In the genomic region with DNA sequence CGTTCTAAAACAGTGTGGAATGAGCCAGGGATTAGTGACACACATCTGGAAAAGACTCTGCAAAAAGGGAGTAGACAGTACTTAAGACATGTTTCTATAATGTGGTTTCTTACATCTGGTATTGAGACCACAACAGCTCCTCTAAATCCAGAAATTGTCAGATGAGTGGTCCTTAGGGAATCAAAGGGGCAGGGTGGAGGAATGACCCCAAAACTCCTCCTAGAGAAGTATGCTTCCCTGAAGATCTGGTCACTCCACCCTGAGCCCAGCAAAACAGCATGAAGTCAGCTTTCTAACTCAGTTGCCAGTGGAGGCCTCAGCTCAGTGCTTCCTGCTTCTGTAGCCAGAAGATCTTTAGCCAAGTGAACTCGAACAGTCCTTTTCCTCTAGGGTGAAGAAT, we compare ENCODE assay signal across 10 mouse cellular contexts.
DNase-seq lines count a peak whose midpoint lies in the region; ATAC-seq and TF ChIP-seq lines count a peak whose summit lies in the region.
"Had no signal": no experiment of that assay in that cellular context is flagged by ENCODE, and none has a peak within 500 bp of the region (broad histone marks: within the 10 kb centered on the region; RNA-seq: fewer than 3 reads in every experiment).

No protein-coding gene starts in this region.

- no peak overlapping the region for H3K4me2 ChIP-seq in heart, embryonic 16.5 days (ENCODE audit: low read depth, low read length)
- no peak overlapping the region for H3K4me2 ChIP-seq in lung, embryonic 16.5 days (ENCODE audit: low read depth, low read length)
- H3K4me2 ChIP-seq: hindbrain, embryonic 12.5 days had no signal

- 51% methylated on average over 2 of the region's 2 CpGs for WGBS in heart, embryonic 16.5 days
- 46% methylated on average over 2 of the region's 2 CpGs for WGBS in lung, embryonic 16.5 days

- peak overlapping the region; percentile 21; the same call in 1 of the 2 replicates for H3K27ac ChIP-seq in embryonic fibroblast, embryonic 13.5 days (ENCODE audit: insufficient read depth, low read length)
- H3K27ac ChIP-seq in heart, embryonic 16.5 days (ENCODE audit: low read length) = peak overlapping the region; percentile 1
- H3K27ac ChIP-seq in lung, embryonic 16.5 days (ENCODE audit: low read length) = peak overlapping the region; percentile 32; the same call in 1 of the 2 replicates
- H3K27ac ChIP-seq: hindbrain, embryonic 12.5 days had no signal

- no peak overlapping the region for H3K9ac ChIP-seq in heart, embryonic 16.5 days (ENCODE audit: low read length)
- H3K9ac ChIP-seq in lung, embryonic 16.5 days (ENCODE audit: low read length) = no peak overlapping the region
- H3K9ac ChIP-seq: hindbrain, embryonic 12.5 days had no signal

- TF ChIP-seq CTCF in embryonic fibroblast, embryonic 13.5 days (IDR thresholded peaks at IDR 0.05; ENCODE audit: borderline replicate concordance, insufficient read depth, low read length) = no peak

- no peaks in the 10 kb centered on the region for H3K9me3 ChIP-seq in heart, embryonic 16.5 days (replicated peaks; ENCODE audit: control insufficient read depth, low read length)
- H3K9me3 ChIP-seq in lung, embryonic 16.5 days (ENCODE audit: control insufficient read depth, low read length) = no peaks in the 10 kb centered on the region
- H3K9me3 ChIP-seq: hindbrain, embryonic 12.5 days; megakaryocyte, embryonic 14.5 days had no signal

- H3K36me3 ChIP-seq in heart, embryonic 16.5 days (ENCODE audit: control insufficient read depth, insufficient read depth) = no peaks in the 10 kb centered on the region
- H3K36me3 ChIP-seq in lung, embryonic 16.5 days (ENCODE audit: control insufficient read depth, insufficient read depth, low read length) = no peaks in the 10 kb centered on the region
- H3K36me3 ChIP-seq: hindbrain, embryonic 12.5 days had no signal

- no peaks in the 10 kb centered on the region for H3K27me3 ChIP-seq in heart, embryonic 16.5 days (ENCODE audit: control insufficient read depth, insufficient read depth, low read length)
- no peaks in the 10 kb centered on the region for H3K27me3 ChIP-seq in lung, embryonic 16.5 days (ENCODE audit: control insufficient read depth, insufficient read depth, low read depth, low read length)
- H3K27me3 ChIP-seq: hindbrain, embryonic 12.5 days; megakaryocyte, embryonic 14.5 days had no signal

- H3K4me3 ChIP-seq in embryonic fibroblast, embryonic 13.5 days (ENCODE audit: insufficient read depth, low read length) = no peak overlapping the region
- no peak overlapping the region for H3K4me3 ChIP-seq in heart, embryonic 16.5 days (ENCODE audit: low read length)
- H3K4me3 ChIP-seq in lung, embryonic 16.5 days (ENCODE audit: low read length) = no peak overlapping the region
- H3K4me3 ChIP-seq: hindbrain, embryonic 12.5 days; megakaryocyte, embryonic 14.5 days had no signal

- H3K4me1 ChIP-seq in embryonic fibroblast, embryonic 13.5 days (ENCODE audit: control insufficient read depth, insufficient read depth, low read length) = peaks cover 8% of the 10 kb centered on the region
- H3K4me1 ChIP-seq in heart, embryonic 16.5 days (ENCODE audit: control insufficient read depth, insufficient read depth, low read length) = peaks cover 8% of the 10 kb centered on the region
- no peaks in the 10 kb centered on the region; the same call in 1 of the 2 replicates for H3K4me1 ChIP-seq in lung, embryonic 16.5 days (replicated peaks; ENCODE audit: control insufficient read depth, insufficient read depth, low read length)
- H3K4me1 ChIP-seq: hindbrain, embryonic 12.5 days; megakaryocyte, embryonic 14.5 days had no signal

- 0 out of 2 replicates have a peak, but pooled peaks have one; percentile 28 for ATAC-seq in heart, embryonic 16.5 days (replicated peaks; ENCODE audit: extremely low read depth, insufficient read depth, low FRiP score)
- peak; percentile 38; the same call in 1 of the 2 replicates for ATAC-seq in lung, embryonic 16.5 days (ENCODE audit: low read depth)
- ATAC-seq in erythroid progenitor cell, adult 5-6 weeks (replicated peaks; ENCODE audit: low FRiP score, poor library complexity, severe bottlenecking) = no peak

- TF ChIP-seq POLR2A in embryonic fibroblast, embryonic 13.5 days (IDR thresholded peaks at IDR 0.05; ENCODE audit: low read depth, low read length) = no peak

- peak; percentile 60 for DNase-seq in adipocyte (ENCODE audit: low spot score)
- no peak for DNase-seq in spleen, adult 18-20 months
- no peak for DNase-seq in frontal cortex, adult 2 months (ENCODE audit: extremely low spot score in 1 of 2, low spot score in 1 of 2)
- DNase-seq: layer of hippocampus, postnatal 36 days had no signal
